Comparison of ENCODE assay signal across 8 mouse cellular contexts in genomic region chr17:85686476-85687420, GRCm38 (mm10). TPM values are rescaled to one million over a fixed set of nuclear protein-coding genes. Genes with fewer than 3 reads are reported as not detected.
DNase-seq lines count a peak whose midpoint lies in the region; ATAC-seq and TF ChIP-seq lines count a peak whose summit lies in the region.
"Had no signal": no experiment of that assay in that cellular context is flagged by ENCODE, and none has a peak within 500 bp of the region (broad histone marks: within the 10 kb centered on the region; RNA-seq: fewer than 3 reads in every experiment).

No protein-coding gene starts in this region.

- no peak overlapping the region for H3K27ac ChIP-seq in ES-Bruce4 (ENCODE audit: insufficient read depth, low read length)
- H3K27ac ChIP-seq in MEL (ENCODE audit: control insufficient read depth, low read depth, low read length), result no peak overlapping the region
- no peak overlapping the region for H3K27ac ChIP-seq in liver, embryonic 15.5 days (replicated peaks)

- no peak overlapping the region for H3K9ac ChIP-seq in ES-Bruce4 (ENCODE audit: low read depth, poor library complexity, severe bottlenecking)
- peak overlapping the region; percentile 96 for H3K9ac ChIP-seq in MEL (ENCODE audit: control insufficient read depth, low read depth, low read length, poor library complexity, severe bottlenecking)
- no peak overlapping the region for H3K9ac ChIP-seq in liver, embryonic 15.5 days

- H3K4me1 ChIP-seq in ES-Bruce4 (ENCODE audit: control insufficient read depth, insufficient read depth, low read length) (no peaks in the 10 kb centered on the region), MEL (ENCODE audit: control insufficient read depth in 1 of 2, insufficient read depth in 2 of 2, low read length in 2 of 2) (peaks cover 2 to 21% of the 10 kb centered on the region in 2 experiments)
- no peaks in the 10 kb centered on the region; the same call in 1 of the 2 replicates for H3K4me1 ChIP-seq in liver, embryonic 15.5 days (replicated peaks)

- H3K36me3 ChIP-seq in ES-Bruce4 (ENCODE audit: control insufficient read depth, insufficient read depth, low read length, poor library complexity, severe bottlenecking) (no peaks in the 10 kb centered on the region), MEL (ENCODE audit: control insufficient read depth in 1 of 2, insufficient read depth in 2 of 2, low read length in 2 of 2) (peaks cover 0 to 2% of the 10 kb centered on the region in 2 experiments; a peak in 1 of 4 replicates)
- no peaks in the 10 kb centered on the region for H3K36me3 ChIP-seq in liver, embryonic 15.5 days (replicated peaks)

- peaks cover 57% of the 10 kb centered on the region for H3K27me3 ChIP-seq in ES-Bruce4 (ENCODE audit: control insufficient read depth, insufficient read depth, low read length, poor library complexity, severe bottlenecking)
- no peaks in the 10 kb centered on the region for H3K27me3 ChIP-seq in MEL (ENCODE audit: control insufficient read depth in 1 of 2, insufficient read depth in 2 of 2, low read length in 2 of 2)
- H3K27me3 ChIP-seq in liver, embryonic 15.5 days, result peaks cover 100% of the 10 kb centered on the region

- ATAC-seq in liver, embryonic 15.5 days (ENCODE audit: insufficient read depth), result no peak
- no peak for ATAC-seq in megakaryocyte-erythroid progenitor cell, adult 5-6 weeks (replicated peaks; ENCODE audit: low FRiP score, low TSS enrichment, poor library complexity, severe bottlenecking)

- 3% methylated on average over 42 of the region's 42 CpGs for WGBS in liver, embryonic 15.5 days (ENCODE audit: insufficient replicate concordance)

- TF ChIP-seq RAD21 in MEL (IDR thresholded peaks at IDR 0.05; ENCODE audit: low read depth, low read length), result no peak

- TF ChIP-seq POLR2A in ES-Bruce4 (IDR thresholded peaks at IDR 0.05; ENCODE audit: insufficient read depth, low read length) (no peak), MEL (IDR thresholded peaks at IDR 0.05; ENCODE audit: control insufficient read depth in 1 of 2, insufficient read depth in 1 of 2, low read depth in 1 of 2, low read length in 2 of 2, poor library complexity in 1 of 2) (no peak)

- no peak for TF ChIP-seq CTCF in ES-Bruce4 (IDR thresholded peaks at IDR 0.05; ENCODE audit: low read depth, low read length)
- TF ChIP-seq CTCF in MEL (IDR thresholded peaks at IDR 0.05 in 2 of 3, conservative IDR thresholded peaks at IDR 0.05 in 1 of 3; ENCODE audit: control insufficient read depth in 1 of 3, insufficient read depth in 1 of 3, low read depth in 2 of 3, low read length in 3 of 3, poor library complexity in 1 of 3, severe bottlenecking in 1 of 3), result no peak

- DNase-seq in MEL (ENCODE audit: low read depth, low spot score), result no peak
- DNase-seq in forelimb bud, embryonic 11.5 days (ENCODE audit: low read depth, low spot score), result peak; percentile 28
- DNase-seq in layer of hippocampus, adult 11-12 months (ENCODE audit: low spot score), result no peak
- DNase-seq in gastrocnemius, postnatal 10 days, result no peak

- TF ChIP-seq EP300 in ES-Bruce4 (IDR thresholded peaks at IDR 0.05; ENCODE audit: insufficient read depth, low read depth, low read length) (no peak), MEL (IDR thresholded peaks at IDR 0.05; ENCODE audit: low read depth in 1 of 2, low read length in 2 of 2) (no peak)

- peak overlapping the region; percentile 56; the same call in 1 of the 2 replicates for H3K4me2 ChIP-seq in liver, embryonic 15.5 days

- H3K9me3 ChIP-seq in ES-Bruce4 (replicated peaks; ENCODE audit: control insufficient read depth, insufficient read depth, low read length, poor library complexity, severe bottlenecking) (no peaks in the 10 kb centered on the region), MEL (replicated peaks; ENCODE audit: insufficient read depth, low read length) (no peaks in the 10 kb centered on the region)
- H3K9me3 ChIP-seq in liver, embryonic 15.5 days (replicated peaks), result no peaks in the 10 kb centered on the region

- H3K4me3 ChIP-seq in ES-Bruce4 (ENCODE audit: low read depth, low read length) (peak overlapping the region; percentile 64), MEL (ENCODE audit: control insufficient read depth in 1 of 2, insufficient read depth in 1 of 2, low read depth in 2 of 2, low read length in 2 of 2) (peak overlapping the region; percentile 63 to 70)
- peak overlapping the region; percentile 26 for H3K4me3 ChIP-seq in liver, embryonic 15.5 days (replicated peaks)

- H3K79me2 ChIP-seq in MEL (ENCODE audit: control insufficient read depth, insufficient read depth, low read length, poor library complexity), result peaks cover 33% of the 10 kb centered on the region

TF ChIP-seq in MEL, 35 proteins besides CTCF, POLR2A, EP300 and RAD21:
- TF ChIP-seq RCOR1 (IDR thresholded peaks at IDR 0.05; ENCODE audit: low read depth, low read length), result no peak
- peak; percentile 43; the same call in 1 of the 2 replicates for TF ChIP-seq CHD1 (IDR thresholded peaks at IDR 0.05; ENCODE audit: low read depth, low read length)
TF ChIP-seq in MEL: peak in this region for 1.

RNA-seq across cellular contexts. Expression of gene Six2, which starts 1.3 kb away (rescaled TPM):
- polyA plus RNA-seq in ES-Bruce4 (2011; ENCODE audit: insufficient read depth, insufficient read length, low read depth, missing spikeins) (0.41 and 0.46 TPM in 2 replicates), MEL (2012; ENCODE audit: insufficient read depth in 1 of 2, insufficient read length in 2 of 2, low read depth in 1 of 2, low replicate concordance in 2 of 2, missing spikeins in 1 of 2) (10 to 100 TPM in 1 of 2 experiments, not detected in 1; 81.4 TPM)
- total RNA-seq in MEL (2012; rRNA removed), result 5.8 and 6.4 TPM in 2 replicates
- polyA plus RNA-seq in liver, embryonic 15.5 days (2015; fragmentation: Nextera tagmentation; extraction: Ambion mirVana), result 0.07 TPM in 1 of 2 replicates, not detected in the other
- 0.27 TPM in 1 of 2 replicates, not detected in the other for total RNA-seq in megakaryocyte-erythroid progenitor cell, adult 5-6 weeks (2014; fragmentation: Nextera tagmentation)
- not detected in 2 replicates for total RNA-seq in megakaryocyte-erythroid progenitor cell, adult 5-6 weeks (2017)
- total RNA-seq in gastrocnemius, postnatal 10 days (2021), result 10 to 100 TPM; 13.0 to 13.7 TPM
- total RNA-seq: monocyte, adult 5-6 weeks had no signal
